Mouse (Mus musculus) kidney, postnatal 0 days (tissue): ENCODE results near the gene Haus4. TPM values are rescaled to one million over a fixed set of nuclear protein-coding genes. Genes with fewer than 3 reads are reported as not detected.

Source experiments
- ATAC-seq: fragments of 200-750 bp; cut with Nextera tagmentation; replicated peaks from 2 replicates; pipeline ENCODE4 v1.8.0; 2017; ENCODE audit warnings: low read depth, moderate number of reproducible peaks, moderate TSS enrichment, moderate library complexity; ENCODE audit not compliant: low FRiP score
- DNase-seq: peaks from one replicate; pipeline ENCODE4 v3.0.0-alpha.2; 2016; ENCODE audit warnings: low spot score
- H3K27ac ChIP-seq: fragments of 300-500 bp; sonication (generic); 2 replicates; pipeline ENCODE4 v1.5.1; 2014; ENCODE audit warnings: mild to moderate bottlenecking
- H3K27me3 ChIP-seq: fragments of 300-500 bp; sonication (generic); 2 replicates; pipeline ENCODE4 v1.6.1; 2014; ENCODE audit warnings: low read length, mixed read lengths; ENCODE audit not compliant: insufficient read depth
- H3K36me3 ChIP-seq: fragments of 300-500 bp; sonication (generic); 2 replicates; pipeline ENCODE4 v1.6.1; 2014; ENCODE audit warnings: low read length, mixed read lengths; ENCODE audit not compliant: insufficient read depth
- H3K4me1 ChIP-seq: fragments of 300-500 bp; sonication (generic); replicated peaks from 2 replicates; pipeline ENCODE4 v1.6.1; 2014; ENCODE audit warnings: antibody characterized with exemption, low read length, mixed read lengths; ENCODE audit not compliant: insufficient read depth
- H3K4me2 ChIP-seq: fragments of 300-500 bp; sonication (generic); 2 replicates; pipeline ENCODE4 v1.6.1; 2014; ENCODE audit warnings: mild to moderate bottlenecking, low read length, moderate library complexity, mixed read lengths
- H3K4me3 ChIP-seq: fragments of 300-500 bp; sonication (generic); replicated peaks from 2 replicates; pipeline ENCODE4 v1.5.1; 2014; ENCODE audit warnings: low read depth, low read length
- H3K9ac ChIP-seq: fragments of 300-500 bp; sonication (generic); 2 replicates; pipeline ENCODE4 v1.6.1; 2014; ENCODE audit warnings: low read depth, low read length
- H3K9me3 ChIP-seq: fragments of 300-500 bp; sonication (generic); replicated peaks from 2 replicates; pipeline ENCODE4 v1.6.1; 2016; ENCODE audit warnings: low read length, inconsistent platforms, mixed read lengths
- CTCF ChIP-seq: IDR thresholded peaks from 2 replicates; pipeline ENCODE4 v1.5.1; 2016; ENCODE audit warnings: antibody characterized with exemption, low read depth, mild to moderate bottlenecking, moderate library complexity
- WGBS: fragments of 180-500 bp; shearing (Covaris S2); extraction: QIAGEN DNeasy Blood & Tissue Kit; methylation state at CpG from one replicate; pipeline ENCODE4 v1.1.7; 2014; 5-methylcytosine and 5-hydroxymethylcytosine counted together
- polyA plus RNA-seq: library from polyadenylated mRNA; unstranded; fragments of >200 nt; fragmentation: Nextera tagmentation; extraction: Ambion mirVana; gene quantifications from 2 replicates; pipeline ENCODE4 v1.2.1, GENCODE M21; 2015

Haus4 gene
- polyA plus RNA-seq, 1 experiment from 2014 or later = 41.6 TPM

GRCm38 (mm10) chr14:54528446-54529111, 25.8 kb downstream of the Haus4 start:
- DNase-seq (peak; percentile 92), ATAC-seq (peak; percentile 82)
- Histone ChIP-seq H3K9me3 (no peaks in the 10 kb centered on the region), H3K4me1 (peaks cover 5% of the 10 kb centered on the region; the same call in 1 of the 2 replicates), H3K4me2 (no peak overlapping the region), H3K27me3 (no peaks in the 10 kb centered on the region), H3K4me3 (no peak overlapping the region), H3K9ac (no peak overlapping the region), H3K36me3 (no peaks in the 10 kb centered on the region), H3K27ac (no peak overlapping the region)
- TF ChIP-seq CTCF = peak; percentile 91
- 14% methylated on average over 17 of the region's 17 CpGs for WGBS

DNA sequence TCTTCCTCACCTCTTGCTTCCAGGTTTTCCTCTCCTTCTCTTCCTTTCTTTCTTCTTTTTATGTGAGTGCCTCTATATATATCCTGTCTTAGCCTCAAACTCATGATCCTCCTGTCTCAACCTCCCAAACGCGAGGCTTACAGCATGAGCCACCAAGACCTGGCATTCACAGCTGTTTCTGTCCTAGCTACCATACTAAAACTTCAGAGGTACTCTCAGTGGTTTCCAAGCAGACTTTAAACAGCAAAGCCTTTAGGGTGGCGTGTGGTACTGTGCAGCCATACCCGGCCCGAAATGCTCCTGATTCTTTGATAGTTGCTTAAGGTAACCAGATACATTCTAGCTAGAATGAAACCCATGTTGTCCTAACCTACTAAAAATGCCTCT, 26.4 kb downstream of the Haus4 start:
- TF ChIP-seq CTCF = no peak
- ATAC-seq (no peak), DNase-seq (no peak)
- 14% methylated on average over 5 of the region's 5 CpGs for WGBS
- Histone ChIP-seq H3K9ac (no peak overlapping the region), H3K27me3 (no peaks in the 10 kb centered on the region), H3K4me3 (no peak overlapping the region), H3K9me3 (no peaks in the 10 kb centered on the region), H3K4me1 (peaks cover 5% of the 10 kb centered on the region; the same call in 1 of the 2 replicates), H3K27ac (no peak overlapping the region), H3K36me3 (no peaks in the 10 kb centered on the region), H3K4me2 (peak overlapping the region; percentile 68; the same call in 1 of the 2 replicates)

- peak; percentile 76 for ATAC-seq
- Histone ChIP-seq H3K4me1 (peaks cover 5% of the 10 kb centered on the region; the same call in 1 of the 2 replicates), H3K4me2 (peak overlapping the region; percentile 68), H3K36me3 (no peaks in the 10 kb centered on the region), H3K9me3 (no peaks in the 10 kb centered on the region), H3K27me3 (no peaks in the 10 kb centered on the region), H3K4me3 (peak overlapping the region; percentile 28), H3K27ac (no peak overlapping the region), H3K9ac (peak overlapping the region; percentile 27; the same call in 1 of the 2 replicates)
- peak; percentile 58 for DNase-seq
- 1% methylated on average over 18 of the region's 18 CpGs for WGBS
- peak; percentile 3; the same call in 1 of the 2 replicates for TF ChIP-seq CTCF
These were observed 27.0 kb downstream of the Haus4 start for GRCm38 (mm10) chr14:54527227-54528006.

DNA sequence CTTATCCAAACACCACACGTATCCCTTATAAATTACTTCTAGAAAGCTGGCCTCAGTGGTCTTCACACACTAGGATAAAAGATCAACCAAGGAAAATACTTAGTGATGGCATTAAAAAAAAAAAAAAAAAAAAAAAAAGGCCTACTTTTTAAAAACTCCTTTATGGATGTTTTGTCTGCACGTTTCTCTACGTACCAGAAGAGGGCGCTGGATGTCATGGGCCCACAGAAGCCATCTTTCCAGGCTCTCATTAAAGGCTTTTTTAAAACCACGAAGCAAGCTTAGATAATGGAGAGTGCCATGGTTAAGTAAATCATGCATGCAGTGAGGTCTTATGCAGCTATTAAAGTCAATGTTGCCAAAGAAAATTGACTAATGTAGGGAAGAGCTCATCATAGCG, 30.8 kb downstream of the Haus4 start:
- ATAC-seq (no peak), DNase-seq (peak; percentile 48)
- no peak overlapping the region for H3K9ac ChIP-seq
- H3K27ac ChIP-seq = no peak overlapping the region
- H3K9me3 ChIP-seq = no peaks in the 10 kb centered on the region
- WGBS = 38% methylated on average over 6 of the region's 6 CpGs
- no peaks in the 10 kb centered on the region for H3K27me3 ChIP-seq
- peaks cover 5% of the 10 kb centered on the region; the same call in 1 of the 2 replicates for H3K4me1 ChIP-seq
- TF ChIP-seq CTCF = peak; percentile 64
- H3K4me2 ChIP-seq = no peak overlapping the region
- no peaks in the 10 kb centered on the region for H3K36me3 ChIP-seq
- H3K4me3 ChIP-seq = no peak overlapping the region

DNA sequence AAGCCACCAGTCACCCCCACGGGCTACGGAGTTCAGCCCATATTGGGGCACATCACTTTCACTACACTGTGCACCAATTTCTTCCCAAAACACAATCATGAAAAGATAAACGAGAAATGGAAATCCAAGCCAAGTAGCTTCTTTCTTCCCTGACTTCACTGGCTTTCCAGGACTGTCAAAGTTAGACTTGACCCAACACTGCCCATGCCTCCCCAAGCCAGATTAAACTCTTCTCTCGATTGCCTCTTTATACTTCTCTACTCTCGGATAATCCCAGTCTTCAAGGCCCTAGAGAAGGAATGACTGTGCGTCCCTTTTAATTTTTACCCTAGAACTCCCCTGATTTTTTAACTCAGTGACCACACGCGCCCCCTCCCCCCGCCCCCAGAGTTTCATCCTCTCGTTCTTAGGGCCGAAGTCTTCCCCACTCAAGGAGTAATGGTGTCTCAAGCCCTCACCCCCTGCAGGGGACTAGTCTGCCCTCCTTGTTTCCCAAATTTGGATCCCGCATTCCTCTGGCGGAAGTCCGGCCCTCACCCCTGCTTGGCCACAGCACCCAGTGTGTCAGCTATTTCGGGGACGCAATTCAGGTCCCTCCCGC, 37.6 kb downstream of the Haus4 start:
- Histone ChIP-seq H3K9ac (peak overlapping the region; percentile 72), H3K4me2 (peak overlapping the region; percentile 65), H3K4me3 (peak overlapping the region; percentile 63), H3K36me3 (peaks cover 29% of the 10 kb centered on the region), H3K4me1 (peaks cover 3% of the 10 kb centered on the region; the same call in 1 of the 2 replicates), H3K27ac (peak overlapping the region; percentile 73; the same call in 1 of the 2 replicates), H3K9me3 (no peaks in the 10 kb centered on the region), H3K27me3 (no peaks in the 10 kb centered on the region)
- peak; percentile 12; the same call in 1 of the 2 replicates for TF ChIP-seq CTCF
- ATAC-seq (no peak; the same call in 1 of the 2 replicates), DNase-seq (no peak)
- WGBS = 3% methylated on average over 17 of the region's 17 CpGs

DNA sequence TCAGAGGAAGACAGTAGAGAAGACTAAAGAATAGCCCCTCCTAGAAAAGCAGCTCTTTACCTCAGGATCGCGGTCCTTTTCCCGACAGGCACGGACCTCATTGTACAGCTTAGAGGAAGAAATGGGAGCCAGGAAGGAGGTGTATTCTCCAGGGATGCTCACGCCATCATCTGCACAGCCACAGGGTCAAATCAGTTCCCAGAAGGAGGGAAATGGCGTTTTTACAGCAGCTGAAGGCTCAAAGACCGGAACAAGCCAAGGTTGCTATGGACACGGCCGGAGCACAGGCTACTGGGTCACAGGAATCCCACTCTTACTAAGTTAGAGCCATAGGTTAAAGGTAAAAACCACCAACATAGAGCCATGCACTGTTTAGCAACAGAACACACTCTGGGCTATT, 44.6 kb downstream of the Haus4 start:
- 80% methylated on average over 9 of the region's 9 CpGs for WGBS
- TF ChIP-seq CTCF = no peak
- DNase-seq (no peak), ATAC-seq (no peak)
- no peak overlapping the region for H3K9ac ChIP-seq
- no peak overlapping the region for H3K27ac ChIP-seq
- no peak overlapping the region for H3K4me3 ChIP-seq
- H3K36me3 ChIP-seq = peaks cover 67% of the 10 kb centered on the region
- H3K27me3 ChIP-seq = no peaks in the 10 kb centered on the region
- no peak overlapping the region for H3K4me2 ChIP-seq
- H3K9me3 ChIP-seq = no peaks in the 10 kb centered on the region
- no peaks in the 10 kb centered on the region for H3K4me1 ChIP-seq
